Mouse (Mus musculus) neural tube, embryonic 11.5 days (tissue): ENCODE measurements around the gene Dnhd1. TPM values are rescaled to one million over a fixed set of nuclear protein-coding genes. Genes with fewer than 3 reads are reported as not detected.

Experiments used
- ATAC-seq: fragments of 200-750 bp; cut with Nextera tagmentation; 2 replicates; pipeline ENCODE4 v1.8.0; 2017; ENCODE audit warnings: moderate number of reproducible peaks, mild to moderate bottlenecking, moderate TSS enrichment, moderate library complexity; ENCODE audit not compliant: insufficient read depth, low FRiP score, low TSS enrichment
- DNase-seq: peaks from one replicate; pipeline ENCODE4 v3.0.0-alpha.2; 2015; ENCODE audit warnings: low spot score
- H3K27ac ChIP-seq: fragments of 300-500 bp; sonication (generic); 2 replicates; pipeline ENCODE4 v1.5.1; 2014; ENCODE audit warnings: low read depth, mild to moderate bottlenecking, low read length
- H3K27me3 ChIP-seq: fragments of 300-500 bp; sonication (generic); 2 replicates; pipeline ENCODE4 v1.6.1; 2014; ENCODE audit warnings: mild to moderate bottlenecking, low read length, mixed read lengths; ENCODE audit not compliant: control insufficient read depth, insufficient read depth
- H3K36me3 ChIP-seq: fragments of 300-500 bp; sonication (generic); 2 replicates; pipeline ENCODE4 v1.6.1; 2014; ENCODE audit warnings: mild to moderate bottlenecking, low read length, moderate library complexity, mixed read lengths; ENCODE audit not compliant: control insufficient read depth, insufficient read depth
- H3K4me1 ChIP-seq: fragments of 300-500 bp; sonication (generic); 2 replicates; pipeline ENCODE4 v1.6.1; 2014; ENCODE audit warnings: low read length, mixed read lengths; ENCODE audit not compliant: control insufficient read depth, insufficient read depth
- H3K4me2 ChIP-seq: fragments of 300-500 bp; sonication (generic); 2 replicates; pipeline ENCODE4 v1.6.1; 2014; ENCODE audit warnings: low read depth, mild to moderate bottlenecking, moderate library complexity
- H3K4me3 ChIP-seq: fragments of 300-500 bp; sonication (generic); 2 replicates; pipeline ENCODE4 v1.5.1; 2014; ENCODE audit warnings: low read depth, low read length
- H3K9ac ChIP-seq: fragments of 300-500 bp; sonication (generic); 2 replicates; pipeline ENCODE4 v1.6.1; 2014; ENCODE audit warnings: mild to moderate bottlenecking, low read length
- H3K9me3 ChIP-seq: fragments of 300-500 bp; sonication (generic); 2 replicates; pipeline ENCODE4 v1.6.1; 2016; ENCODE audit warnings: low read length; ENCODE audit not compliant: control insufficient read depth
- WGBS: fragments of 180-500 bp; shearing (Covaris S2); extraction: QIAGEN DNeasy Blood & Tissue Kit; methylation state at CpG from one replicate; pipeline ENCODE4 v1.1.7; 2014; 5-methylcytosine and 5-hydroxymethylcytosine counted together
- polyA plus RNA-seq: library from polyadenylated mRNA; unstranded; fragments of >200 nt; fragmentation: Nextera tagmentation; extraction: Ambion mirVana; gene quantifications from 2 replicates; pipeline ENCODE4 v1.2.1, GENCODE M21; 2014

Gene Dnhd1
- polyA plus RNA-seq, 1 experiment from 2014 or later: 0.50 TPM

DNA sequence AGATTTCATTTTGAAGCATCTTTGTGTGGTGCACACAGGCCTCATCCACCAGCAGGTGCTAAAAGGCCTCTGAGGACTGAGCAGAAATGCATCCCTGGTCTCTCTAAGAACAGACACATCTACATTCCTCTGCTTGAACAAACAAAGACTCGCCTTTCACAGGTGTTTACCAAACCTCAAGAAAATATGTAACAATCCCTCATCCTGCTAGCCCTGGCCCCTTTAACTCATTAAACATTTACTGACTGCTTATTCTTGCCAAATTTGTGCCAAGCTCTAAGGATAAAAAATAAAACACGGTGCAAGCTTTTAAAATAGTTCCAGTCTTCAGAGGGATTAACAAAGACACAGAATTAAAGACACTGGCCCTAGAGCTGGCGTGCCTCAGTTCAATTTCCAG, 30.9 kb upstream of the Dnhd1 start:
- no peak overlapping the region for H3K4me2 ChIP-seq

DNA sequence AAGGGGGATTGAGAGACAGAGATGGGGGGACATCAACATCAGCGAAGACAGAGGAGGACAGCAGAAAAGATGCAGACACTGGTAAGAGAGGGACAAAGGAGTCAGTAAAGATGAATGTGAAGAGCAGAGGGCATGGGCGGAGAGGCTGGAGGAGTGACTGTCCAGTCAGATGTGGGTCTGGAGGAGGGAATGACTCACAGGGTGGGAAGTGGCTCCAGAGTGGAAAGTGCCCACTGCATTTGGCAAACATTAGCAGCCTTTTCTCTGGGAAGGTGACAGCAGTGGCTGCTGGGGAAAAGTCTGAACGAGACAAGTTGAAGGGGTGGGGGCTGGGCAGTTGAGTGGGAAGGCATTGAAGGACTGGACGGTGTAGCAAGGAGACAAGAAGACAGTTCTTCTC, 29.6 kb upstream of the Dnhd1 start:
- Histone ChIP-seq H3K4me2 (no peak overlapping the region), H3K27ac (no peak overlapping the region), H3K4me1 (no peaks in the 10 kb centered on the region), H3K27me3 (no peaks in the 10 kb centered on the region), H3K9ac (no peak overlapping the region), H3K36me3 (peaks cover 15% of the 10 kb centered on the region), H3K4me3 (no peak overlapping the region), H3K9me3 (no peaks in the 10 kb centered on the region)
- WGBS: 82% methylated on average over 4 of the region's 4 CpGs
- no peak for ATAC-seq
- no peak for DNase-seq

More for the DNA sequence above, 30.9 kb upstream of the Dnhd1 start:
- no peaks in the 10 kb centered on the region for H3K9me3 ChIP-seq
- H3K27ac ChIP-seq: no peak overlapping the region
- H3K27me3 ChIP-seq: no peaks in the 10 kb centered on the region
- no peak overlapping the region for H3K4me3 ChIP-seq
- 89% methylated on average over 3 of the region's 3 CpGs for WGBS
- H3K4me1 ChIP-seq: no peaks in the 10 kb centered on the region
- no peak overlapping the region for H3K9ac ChIP-seq
- H3K36me3 ChIP-seq: peaks cover 15% of the 10 kb centered on the region
- no peak for DNase-seq
- ATAC-seq: no peak

DNA sequence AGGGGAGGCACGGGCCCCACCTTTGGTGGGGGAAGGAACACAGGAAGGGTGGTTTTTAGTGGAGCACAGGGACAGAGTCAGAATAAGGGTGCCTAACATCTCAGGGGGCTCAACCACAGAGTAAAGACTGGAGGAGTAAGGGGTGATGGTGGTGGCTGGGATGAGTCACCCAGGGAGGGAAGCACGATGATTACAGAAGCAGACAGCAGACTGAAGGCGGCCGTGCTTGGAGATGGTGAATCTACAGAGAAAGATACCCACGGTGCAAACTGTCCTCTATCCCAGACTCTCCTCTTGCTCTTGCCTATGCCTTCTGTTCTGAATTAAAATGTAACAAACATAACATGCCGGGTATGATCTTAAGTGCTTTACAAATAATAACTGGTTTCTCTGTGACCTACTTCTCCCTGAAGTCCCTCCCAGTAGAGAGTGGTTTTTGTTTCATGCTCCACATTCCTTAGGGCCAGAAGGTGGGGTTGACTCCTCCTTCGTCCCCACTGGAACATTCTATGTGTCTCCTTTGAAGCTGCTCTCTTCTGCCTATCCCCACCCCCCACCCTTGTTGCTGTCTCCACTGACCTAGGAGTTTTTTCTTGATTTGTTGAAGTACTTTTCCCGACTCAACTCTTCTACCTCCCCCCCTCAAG, 28.9 kb upstream of the Dnhd1 start:
- ATAC-seq: no peak
- H3K9ac ChIP-seq: no peak overlapping the region
- peaks cover 13% of the 10 kb centered on the region for H3K36me3 ChIP-seq
- no peak overlapping the region for H3K27ac ChIP-seq
- no peaks in the 10 kb centered on the region for H3K27me3 ChIP-seq
- no peak for DNase-seq
- H3K4me2 ChIP-seq: no peak overlapping the region
- 82% methylated on average over 8 of the region's 8 CpGs for WGBS
- H3K4me3 ChIP-seq: no peak overlapping the region
- H3K4me1 ChIP-seq: no peaks in the 10 kb centered on the region
- no peaks in the 10 kb centered on the region for H3K9me3 ChIP-seq

DNA sequence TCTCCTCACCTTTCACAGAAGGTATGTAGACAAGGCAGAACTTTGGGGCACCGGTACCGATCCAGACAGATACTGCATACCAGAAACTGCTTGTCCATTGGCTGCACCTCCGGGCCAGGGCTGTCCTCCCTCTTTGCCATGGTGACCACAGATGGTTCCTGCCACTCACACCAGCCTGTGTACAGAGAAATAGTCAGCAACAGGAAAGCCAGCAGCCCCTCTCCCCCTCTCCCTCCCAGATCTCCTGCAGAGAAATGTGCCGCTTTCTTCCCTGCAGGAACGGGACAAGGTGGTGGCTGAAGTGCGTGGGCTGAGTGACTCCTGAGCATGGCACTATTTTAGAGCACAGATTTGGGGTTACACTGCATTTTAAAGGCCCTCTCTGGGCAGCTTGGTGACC, 25.2 kb upstream of the Dnhd1 start:
- Histone ChIP-seq H3K9me3 (no peaks in the 10 kb centered on the region), H3K9ac (no peak overlapping the region), H3K4me3 (no peak overlapping the region), H3K4me2 (no peak overlapping the region), H3K27ac (no peak overlapping the region), H3K4me1 (no peaks in the 10 kb centered on the region), H3K36me3 (peaks cover 4% of the 10 kb centered on the region), H3K27me3 (no peaks in the 10 kb centered on the region)
- DNase-seq: no peak
- no peak for ATAC-seq
- WGBS: 81% methylated on average over 6 of the region's 6 CpGs

DNA sequence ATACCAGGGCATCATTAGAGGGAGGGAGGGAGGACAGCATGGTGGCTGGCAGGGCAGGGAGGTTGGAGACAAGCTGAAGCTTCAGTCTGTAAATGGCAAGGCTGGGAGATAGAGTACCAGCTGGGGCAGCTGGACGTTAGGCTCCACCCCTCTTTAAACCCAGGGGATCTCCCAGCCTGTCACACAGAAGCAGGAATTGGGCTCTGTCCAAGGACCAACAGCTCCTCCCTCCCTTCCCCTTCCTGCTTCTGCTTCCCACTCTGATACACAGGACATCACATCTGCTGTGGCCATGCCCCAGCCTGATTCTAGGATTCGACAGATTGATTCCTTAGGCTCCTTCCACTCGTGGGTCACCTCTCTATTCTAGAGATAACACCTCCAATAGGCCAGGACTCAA, 22.0 kb upstream of the Dnhd1 start:
- DNase-seq: peak; percentile 43
- 36% methylated on average over 3 of the region's 3 CpGs for WGBS
- Histone ChIP-seq H3K9ac (no peak overlapping the region), H3K9me3 (no peaks in the 10 kb centered on the region), H3K27me3 (no peaks in the 10 kb centered on the region), H3K27ac (no peak overlapping the region), H3K4me1 (0 out of 2 replicates have a peak, but pooled peaks cover 6% of the 10 kb centered on the region), H3K36me3 (peaks cover 3% of the 10 kb centered on the region; the same call in 1 of the 2 replicates), H3K4me2 (no peak overlapping the region), H3K4me3 (no peak overlapping the region)
- ATAC-seq: no peak

DNA sequence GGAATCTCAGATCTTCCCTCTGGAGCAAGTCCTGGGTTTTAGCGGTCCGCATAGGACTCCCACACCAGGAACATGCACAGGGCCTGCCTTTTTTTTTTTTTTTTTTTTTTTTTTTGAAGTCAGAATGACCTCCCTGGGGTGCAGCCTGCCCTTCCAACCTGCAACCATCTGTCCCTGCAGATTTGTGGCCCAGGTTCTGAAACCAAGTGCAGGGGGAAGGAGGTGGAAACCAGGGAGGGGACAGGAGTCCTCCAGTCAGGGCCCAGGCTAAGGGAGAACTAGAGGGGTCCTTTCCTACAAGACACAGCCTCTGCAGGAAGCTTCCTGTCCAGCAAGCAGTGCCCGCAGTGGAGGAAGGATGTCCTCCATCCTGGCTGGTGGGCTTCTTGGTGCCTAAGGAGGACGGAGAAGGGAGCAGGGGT, 18.1 kb upstream of the Dnhd1 start:
- Histone ChIP-seq H3K27ac (peak overlapping the region; percentile 77; the same call in 1 of the 2 replicates), H3K4me2 (peak overlapping the region; percentile 59), H3K9me3 (no peaks in the 10 kb centered on the region), H3K4me3 (peak overlapping the region; percentile 88), H3K27me3 (no peaks in the 10 kb centered on the region), H3K9ac (peak overlapping the region; percentile 87), H3K36me3 (peaks cover 2% of the 10 kb centered on the region; the same call in 1 of the 2 replicates), H3K4me1 (0 out of 2 replicates have a peak, but pooled peaks cover 6% of the 10 kb centered on the region)
- WGBS: 16% methylated on average over 4 of the region's 4 CpGs
- DNase-seq: peak; percentile 38
- no peak for ATAC-seq

DNA sequence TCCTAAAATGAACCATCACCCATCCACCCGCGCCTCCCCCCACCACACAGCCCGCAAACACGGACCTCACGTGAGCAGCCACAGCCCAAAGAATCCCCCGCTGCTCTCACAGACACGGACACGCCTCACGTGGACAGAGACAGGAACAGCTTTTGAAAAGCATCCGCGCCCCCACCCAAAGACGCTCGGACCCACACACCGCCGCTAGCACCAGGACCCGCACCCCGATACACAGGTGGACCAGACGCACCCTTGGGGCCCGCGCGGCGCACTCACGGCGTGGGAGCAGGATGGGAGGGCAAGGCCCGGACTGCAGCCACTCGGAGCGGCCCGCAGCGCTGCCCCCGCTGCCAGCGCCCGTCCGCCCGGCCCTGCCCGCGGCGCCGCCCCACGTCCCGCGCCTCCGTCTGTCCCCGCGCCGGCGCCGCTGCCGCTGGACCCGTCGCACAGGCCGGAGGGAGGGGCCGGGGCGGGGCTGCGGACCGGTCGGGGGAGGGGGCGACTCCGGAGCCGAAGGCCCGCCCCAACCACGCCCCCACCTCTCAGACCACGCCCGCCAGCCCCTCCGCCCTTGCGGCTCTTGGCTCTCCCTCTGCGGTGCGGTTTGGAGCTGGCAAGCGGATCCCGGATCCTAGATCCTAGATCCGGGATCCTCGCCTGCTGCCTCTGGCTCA, 17.4 kb upstream of the Dnhd1 start, which contains the start of gene Trim3:
Gene Trim3, minus strand, starts transcription at position 445 of the 674 bp plus-strand sequence.
- under 1% methylated on average over 34 of the region's 71 CpGs for WGBS
- H3K36me3 ChIP-seq: peaks cover 2% of the 10 kb centered on the region; the same call in 1 of the 2 replicates
- H3K4me2 ChIP-seq: peak within 1 kb of the TSS; percentile 59
- ATAC-seq: peak; percentile 86
- peak within 1 kb of the TSS; percentile 87 for H3K9ac ChIP-seq
- H3K9me3 ChIP-seq: no peaks in the 10 kb centered on the region
- H3K27me3 ChIP-seq: no peaks in the 10 kb centered on the region
- H3K4me3 ChIP-seq: peak within 1 kb of the TSS; percentile 88
- H3K4me1 ChIP-seq: 0 out of 2 replicates have a peak, but pooled peaks cover 6% of the 10 kb centered on the region
- DNase-seq: peak; percentile 93
- H3K27ac ChIP-seq: peak within 1 kb of the TSS; percentile 77

DNA sequence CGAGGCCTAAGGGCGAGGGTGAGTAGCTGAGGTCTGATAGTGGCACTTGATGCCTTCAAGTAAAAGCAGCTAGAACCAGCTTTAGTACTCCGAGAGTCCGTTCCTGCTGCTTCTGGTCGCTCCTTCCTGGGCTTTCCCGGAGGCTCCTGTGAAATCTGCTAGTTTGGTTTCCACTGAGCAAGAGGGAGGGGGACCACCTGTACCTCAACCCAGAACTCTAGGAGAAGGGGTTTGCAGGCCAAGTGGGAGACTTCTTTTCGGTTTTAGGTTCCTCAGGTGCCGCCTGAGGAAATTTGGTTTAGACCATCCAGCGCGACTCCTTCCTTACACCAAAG, 16.9 kb upstream of the Dnhd1 start:
- 5% methylated on average over 10 of the region's 10 CpGs for WGBS
- peak overlapping the region; percentile 59 for H3K4me2 ChIP-seq
- peaks cover 2% of the 10 kb centered on the region; the same call in 1 of the 2 replicates for H3K36me3 ChIP-seq
- H3K27ac ChIP-seq: peak overlapping the region; percentile 77; the same call in 1 of the 2 replicates
- H3K27me3 ChIP-seq: no peaks in the 10 kb centered on the region
- ATAC-seq: no peak
- H3K9me3 ChIP-seq: no peaks in the 10 kb centered on the region
- DNase-seq: no peak
- H3K9ac ChIP-seq: peak overlapping the region; percentile 87
- peak overlapping the region; percentile 88 for H3K4me3 ChIP-seq
- 0 out of 2 replicates have a peak, but pooled peaks cover 6% of the 10 kb centered on the region for H3K4me1 ChIP-seq
